Mouse (Mus musculus): ENCODE results near the gene Notch1.

Gene Notch1

DNA sequence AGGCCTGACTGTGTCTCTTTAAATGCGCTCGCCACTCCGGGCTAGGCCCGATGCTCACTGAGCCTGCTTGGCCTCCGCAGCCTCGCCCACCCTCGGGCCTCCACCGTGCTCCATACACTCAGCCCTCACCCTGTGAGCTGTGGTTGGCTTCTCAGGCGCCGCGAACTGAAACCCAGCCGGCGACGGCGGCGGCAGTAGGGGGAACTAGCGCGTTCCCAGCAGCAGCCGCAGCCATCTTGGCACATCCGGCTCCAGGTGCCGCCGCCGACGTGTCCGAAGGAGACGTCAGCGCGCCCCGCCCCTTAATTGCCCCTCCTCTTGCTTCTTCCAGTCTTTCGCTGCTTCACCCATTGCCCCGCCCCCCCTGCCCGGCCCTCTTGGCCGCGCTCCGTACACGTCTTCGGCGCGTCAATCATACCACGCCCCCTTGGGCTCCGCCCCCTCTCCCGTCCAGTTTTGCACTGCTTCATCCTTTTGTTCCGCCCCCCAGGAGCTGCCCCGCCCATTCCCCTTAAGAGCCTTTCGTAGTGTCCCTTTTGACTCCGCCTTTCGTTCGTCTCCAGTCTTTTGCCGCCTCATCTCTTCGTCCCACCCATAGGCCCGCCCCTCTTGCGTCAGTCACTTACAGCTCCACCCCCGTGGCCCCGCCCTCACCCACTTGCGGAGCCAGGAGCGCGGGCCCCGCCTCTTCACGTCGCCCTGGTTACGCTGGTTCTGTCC lies 71.4 kb downstream of the Notch1 start, which contains the start of gene Sec16a:
Gene Sec16a, minus strand, starts transcription at position 271 of the 720 bp plus-strand sequence.
- DNase-seq = peak; percentile 100

DNA sequence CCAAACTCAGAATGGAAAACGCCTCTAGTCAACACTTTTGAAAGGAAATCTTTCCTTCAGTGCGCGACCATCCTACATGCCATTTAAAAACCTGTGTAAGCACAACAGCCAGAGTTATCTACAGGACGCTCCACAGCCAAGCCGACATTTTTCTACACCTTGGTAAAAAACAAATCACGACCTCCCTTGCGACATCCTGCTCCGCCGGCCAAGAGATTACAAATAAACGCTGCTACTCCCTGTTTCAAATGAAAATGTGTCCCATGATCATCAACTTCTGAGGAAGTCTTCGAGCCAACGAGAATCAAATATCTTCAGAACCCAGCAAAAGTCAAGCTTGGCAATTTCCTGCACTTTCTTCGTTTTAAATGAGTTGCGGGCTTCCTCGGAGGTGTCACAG lies 72.1 kb downstream of the Notch1 start:
- DNase-seq = no peak

DNA sequence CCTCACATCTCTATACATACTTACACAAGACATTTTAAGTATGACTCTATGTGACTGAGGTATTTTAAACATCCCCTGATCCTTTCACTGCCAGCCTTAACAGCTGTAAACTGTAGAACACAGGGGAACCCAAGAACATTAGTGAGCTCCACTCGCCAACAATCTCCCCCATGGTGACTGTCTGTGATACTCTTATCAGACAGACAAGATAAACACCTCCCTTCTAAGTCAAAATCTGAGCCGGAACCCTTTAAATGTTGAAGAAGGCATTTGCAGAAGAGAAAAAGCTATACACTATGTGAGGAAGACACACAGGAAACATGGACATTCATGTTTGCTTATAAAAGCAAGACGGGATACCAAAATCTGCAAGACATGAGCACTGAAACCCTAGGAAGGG lies 72.6 kb downstream of the Notch1 start:
- DNase-seq = no peak

DNA sequence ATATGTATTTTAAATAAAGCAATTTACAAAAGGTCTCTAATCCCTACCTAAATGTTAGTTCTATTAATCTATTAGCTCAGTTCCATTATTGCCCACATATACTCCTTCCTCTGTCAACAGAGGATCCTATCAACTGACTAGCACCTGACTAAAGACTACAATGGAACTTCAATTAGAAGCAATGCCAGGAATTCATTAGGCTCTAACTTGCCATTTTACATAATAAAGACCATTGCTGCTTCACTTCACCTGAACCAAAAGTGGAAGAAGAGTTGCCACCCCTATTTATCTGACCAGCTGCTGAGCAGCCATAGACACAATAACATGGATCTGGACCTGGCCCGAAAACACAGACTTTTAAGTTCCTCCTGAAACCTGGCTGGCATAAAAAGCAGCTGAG lies 73.6 kb downstream of the Notch1 start:
- DNase-seq = no peak

DNA sequence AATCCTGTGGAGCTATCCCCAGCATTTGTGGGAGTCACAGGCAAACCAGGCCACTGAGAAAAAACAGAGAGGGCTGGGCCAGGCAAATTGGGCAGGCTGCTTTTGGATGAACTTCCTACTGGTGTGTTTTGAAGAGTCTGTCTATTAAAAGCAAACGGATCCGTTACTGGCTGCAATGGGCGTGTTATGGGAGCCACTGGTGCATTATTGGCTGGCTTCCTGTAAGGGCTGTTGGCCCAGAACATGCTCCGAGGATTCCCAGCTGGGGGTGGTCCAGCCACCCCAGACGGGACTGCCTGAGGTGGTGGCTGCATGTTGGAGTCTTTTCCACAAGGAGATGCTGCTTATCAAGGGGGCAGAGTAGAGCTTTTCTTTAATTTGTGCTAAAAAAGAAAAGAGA lies 74.8 kb downstream of the Notch1 start:
- peak in 1 of 2 experiments; percentile 39 for DNase-seq

DNA sequence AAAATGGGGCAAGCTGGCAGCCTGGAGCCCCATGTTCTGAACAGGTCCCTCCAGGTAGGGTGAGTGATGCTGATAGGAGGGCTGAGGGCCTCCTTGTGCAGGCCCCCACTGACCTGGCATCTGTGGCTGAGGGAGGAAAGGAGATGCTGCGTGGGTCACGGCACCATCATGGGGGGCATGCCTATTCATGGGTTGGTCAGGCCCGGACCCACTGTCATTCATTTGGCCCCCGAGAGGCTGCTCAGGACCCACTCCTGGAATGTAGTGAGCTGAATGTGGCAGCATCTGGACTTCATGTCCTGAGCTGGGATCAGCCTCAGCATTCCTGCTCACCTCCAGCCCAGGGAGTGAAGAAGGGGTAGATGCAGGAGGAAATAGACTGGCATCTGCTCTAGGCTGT lies 75.2 kb downstream of the Notch1 start:
- DNase-seq = no peak

DNA sequence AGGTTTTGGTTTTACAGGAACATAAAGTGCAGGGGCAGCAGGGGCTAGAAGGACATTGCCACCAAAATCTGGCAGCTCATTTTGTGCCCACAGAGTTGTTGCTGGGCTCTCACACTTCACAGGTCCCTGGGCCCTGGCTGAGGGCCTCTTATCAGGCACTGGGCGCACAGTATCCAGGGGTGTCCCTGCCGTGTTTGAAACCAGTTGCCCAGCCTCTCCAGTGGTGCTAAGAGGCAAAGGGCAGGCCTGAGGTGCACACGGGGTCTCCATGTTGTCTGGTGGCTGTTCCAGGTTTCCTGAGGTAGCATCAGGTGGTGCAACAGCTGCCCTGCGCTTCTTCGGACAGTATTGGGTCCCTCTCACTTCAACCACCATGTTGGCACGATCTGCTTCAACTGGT lies 76.8 kb downstream of the Notch1 start:
- DNase-seq = no peak

DNA sequence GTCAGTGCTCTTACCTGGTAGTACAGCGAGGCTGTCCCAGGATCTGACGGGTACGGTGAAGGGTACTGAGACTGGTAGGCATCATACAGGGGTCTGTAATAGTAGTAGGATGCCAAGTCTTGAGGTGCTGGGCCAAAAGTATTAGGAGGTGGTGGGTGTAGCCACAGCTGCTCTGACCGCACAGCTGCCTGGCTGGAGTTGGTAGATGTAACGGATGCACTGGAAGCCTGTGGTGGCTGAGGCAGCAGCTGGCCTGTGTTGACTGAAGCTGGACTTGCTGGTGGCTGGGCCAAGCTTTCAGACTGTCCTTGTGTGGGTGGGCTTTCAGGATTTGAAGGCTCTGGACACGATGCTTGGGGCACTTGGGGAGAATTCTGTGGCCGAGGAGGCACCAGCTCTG lies 78.1 kb downstream of the Notch1 start:
- DNase-seq = no peak

DNA sequence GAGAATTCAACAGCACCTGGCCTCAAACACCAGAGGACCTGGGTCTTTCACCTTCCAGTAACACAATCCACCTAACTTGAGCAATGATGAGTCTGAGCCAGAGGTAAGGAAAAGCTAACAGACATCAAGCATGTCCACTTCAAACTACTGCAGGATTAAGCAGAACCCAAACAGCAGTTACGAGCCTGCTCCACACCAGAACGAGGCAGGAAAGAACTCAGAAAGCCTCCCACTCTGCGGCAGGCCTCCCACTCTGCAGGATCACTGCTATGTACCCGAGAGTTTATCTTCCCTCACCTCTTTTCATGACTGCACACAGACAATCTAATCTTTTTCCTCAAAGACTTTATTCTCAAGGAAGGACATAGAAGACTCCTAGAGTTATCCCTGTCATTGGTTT lies 79.2 kb downstream of the Notch1 start:
- no peak for DNase-seq

DNA sequence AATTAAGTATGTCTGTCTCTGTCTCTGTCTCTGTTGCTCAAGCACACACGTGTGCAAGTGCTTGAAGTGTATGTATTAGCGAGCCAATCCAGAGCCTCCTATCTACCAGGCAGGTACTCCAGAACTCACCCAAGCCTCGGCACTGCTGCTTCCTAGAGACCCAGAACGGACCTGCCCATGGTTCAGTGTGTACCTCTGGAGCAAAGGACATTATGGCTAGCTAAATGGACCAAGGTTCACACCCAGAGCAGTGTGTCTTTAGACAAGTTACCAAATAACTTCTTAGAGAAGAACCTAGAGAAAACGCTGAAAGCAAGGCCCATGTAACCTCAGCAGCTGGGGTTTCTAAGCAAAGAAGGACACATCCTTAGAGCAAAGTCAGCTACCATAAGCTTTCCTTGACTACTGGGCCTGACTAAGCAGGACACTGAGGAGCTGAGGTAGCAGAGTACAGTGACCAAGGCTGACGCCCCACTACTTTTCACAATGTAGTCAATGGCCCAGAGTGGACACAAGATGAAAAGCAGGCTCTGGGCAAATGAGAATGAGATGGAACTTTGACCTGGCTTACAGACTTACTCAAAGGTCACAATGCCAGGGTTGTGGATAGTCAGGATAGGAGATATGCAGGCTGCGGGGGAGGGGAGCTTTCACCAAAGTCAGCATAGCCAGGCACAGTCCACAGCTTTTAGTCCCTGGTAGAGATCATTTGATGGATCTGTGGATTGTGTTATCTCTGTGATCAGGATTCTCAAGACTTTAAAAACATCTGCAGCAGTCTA lies 81.5 kb downstream of the Notch1 start:
- DNase-seq = no peak

DNA sequence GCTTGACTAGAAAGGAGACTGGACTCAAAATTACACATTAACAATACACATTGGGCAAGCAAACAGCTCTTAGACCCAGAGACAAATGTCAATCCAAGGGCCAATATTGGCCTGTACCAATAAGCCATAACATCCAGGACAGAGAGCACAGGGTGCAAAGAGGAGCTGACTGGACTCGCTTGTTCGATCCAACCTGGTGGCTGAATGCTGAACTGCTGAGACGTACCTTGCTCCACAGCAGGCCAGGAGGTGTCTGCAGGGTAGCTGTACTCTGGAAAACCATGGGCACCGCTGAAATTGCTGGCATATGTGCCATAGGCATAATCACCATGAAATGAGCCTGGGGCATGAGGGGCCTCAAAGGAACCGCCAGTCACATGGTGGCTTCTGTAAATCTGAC lies 86.6 kb downstream of the Notch1 start:
- DNase-seq = no peak

DNA sequence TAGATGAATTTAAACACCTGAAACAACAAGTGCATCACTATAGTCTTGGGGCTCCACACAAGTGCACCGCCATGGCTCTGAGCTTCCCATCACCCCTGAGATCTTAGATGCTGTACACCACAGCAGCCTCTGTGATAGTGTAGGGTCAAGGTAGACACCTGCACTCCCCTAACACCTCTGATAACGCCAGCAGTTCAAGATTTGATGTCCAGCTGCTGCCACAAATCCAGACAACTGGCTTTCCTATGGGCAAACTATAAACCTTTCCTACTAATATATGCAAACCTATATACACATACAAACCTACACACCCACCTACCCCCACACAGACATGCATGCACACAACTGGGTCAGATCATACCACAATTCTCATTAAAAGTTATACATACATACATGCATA lies 91.9 kb downstream of the Notch1 start:
- DNase-seq = no peak

DNA sequence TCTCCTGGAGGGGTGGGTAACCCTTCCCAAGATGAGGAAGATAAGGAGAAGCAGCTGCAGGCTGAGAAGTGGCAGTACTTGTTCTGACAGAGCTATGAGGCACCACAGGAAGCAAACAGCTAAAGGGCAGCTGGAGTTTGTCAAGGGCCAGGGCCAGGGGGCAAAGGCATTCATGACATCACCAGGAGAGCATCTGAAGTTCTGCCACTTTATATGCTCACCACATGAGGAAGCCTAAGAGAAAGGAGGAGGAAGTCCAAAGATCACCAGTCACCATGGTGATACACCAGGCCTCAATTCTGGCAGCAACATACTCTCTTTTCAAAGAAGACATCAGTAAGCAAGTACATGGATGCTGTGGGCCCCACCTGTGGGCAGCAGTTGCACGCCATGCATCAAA lies 93.4 kb downstream of the Notch1 start:
- no peak for DNase-seq

DNA sequence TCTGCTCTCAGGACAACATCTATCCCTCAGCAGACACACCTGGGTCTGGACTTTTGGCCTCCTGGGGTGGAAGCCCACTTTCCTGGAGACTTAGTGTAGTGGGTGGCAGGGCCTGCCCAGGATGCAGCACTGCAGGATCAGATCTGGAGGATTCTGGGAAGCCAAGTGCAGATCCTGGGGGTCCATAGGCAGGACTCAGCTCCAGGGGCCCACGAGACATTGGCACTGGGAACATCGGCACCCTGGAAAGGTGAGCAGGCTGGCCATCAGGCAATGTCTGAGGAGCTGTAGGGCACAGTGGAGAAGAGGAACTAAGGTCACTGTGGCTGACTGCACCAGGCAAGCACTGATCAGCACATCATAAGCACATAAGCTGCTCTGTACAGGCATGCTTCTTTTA lies 94.5 kb downstream of the Notch1 start:
- no peak for DNase-seq

DNA sequence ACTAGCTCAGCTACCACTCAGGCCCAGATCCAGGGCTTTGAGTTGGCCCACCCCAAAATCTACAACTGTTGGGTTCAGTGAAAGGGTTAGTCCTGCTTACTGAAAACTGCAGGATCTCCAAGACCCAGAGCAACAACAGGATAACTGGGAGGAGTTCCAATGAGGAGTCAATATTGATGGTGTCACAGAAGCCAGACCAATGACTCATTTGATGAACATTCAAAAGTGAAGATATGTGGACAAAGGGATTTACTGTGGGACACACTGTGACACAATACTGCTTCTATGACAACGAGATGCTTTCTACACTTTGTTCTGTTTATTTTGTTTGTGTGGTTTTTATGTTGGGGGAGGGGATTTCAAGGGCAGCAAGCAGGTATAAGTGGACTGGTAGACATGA lies 98.3 kb downstream of the Notch1 start:
- DNase-seq = no peak

DNA sequence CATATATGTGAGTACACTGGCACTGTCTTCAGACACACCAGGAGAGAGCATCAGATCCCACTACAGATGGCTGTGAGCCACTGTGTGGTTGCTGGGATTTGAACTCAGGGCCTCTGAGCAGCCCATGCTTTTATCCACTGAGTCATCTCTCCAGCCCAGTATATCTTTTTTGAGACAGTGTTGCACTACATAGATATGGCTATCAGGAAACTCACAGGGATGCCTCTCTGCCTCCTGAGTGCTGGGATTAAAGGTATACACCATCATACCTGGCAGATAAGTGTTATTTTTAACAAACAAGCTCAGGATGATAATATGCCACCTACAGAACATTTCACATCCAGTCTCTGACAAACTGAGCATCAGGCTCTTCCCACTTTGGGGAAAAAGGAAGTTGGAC lies 99.4 kb downstream of the Notch1 start:
- no peak for DNase-seq

DNA sequence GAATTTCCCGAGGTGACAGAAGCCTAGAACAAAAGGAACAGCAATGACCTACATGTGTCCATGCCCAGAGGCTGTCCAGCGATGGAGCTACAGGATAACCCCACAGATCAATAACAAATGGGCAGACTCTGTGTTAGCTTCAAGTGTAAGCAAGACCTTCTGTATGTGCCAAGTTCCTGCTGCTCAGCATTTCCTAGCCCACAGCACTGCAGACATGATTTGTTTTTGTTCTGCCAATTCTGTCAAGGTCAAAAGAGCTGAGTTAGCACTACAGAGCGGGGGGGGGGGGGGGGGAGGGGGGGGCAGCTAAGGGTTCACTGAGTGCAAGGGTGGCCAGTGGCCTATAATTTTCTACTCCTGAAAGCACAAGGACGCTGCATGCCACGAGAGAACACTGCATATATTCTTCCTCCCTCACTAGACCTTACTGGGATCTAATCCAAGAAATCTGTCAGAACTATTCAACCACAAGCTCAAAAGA lies 105.5 kb downstream of the Notch1 start:
- peak; percentile 45 to 51 for DNase-seq

DNA sequence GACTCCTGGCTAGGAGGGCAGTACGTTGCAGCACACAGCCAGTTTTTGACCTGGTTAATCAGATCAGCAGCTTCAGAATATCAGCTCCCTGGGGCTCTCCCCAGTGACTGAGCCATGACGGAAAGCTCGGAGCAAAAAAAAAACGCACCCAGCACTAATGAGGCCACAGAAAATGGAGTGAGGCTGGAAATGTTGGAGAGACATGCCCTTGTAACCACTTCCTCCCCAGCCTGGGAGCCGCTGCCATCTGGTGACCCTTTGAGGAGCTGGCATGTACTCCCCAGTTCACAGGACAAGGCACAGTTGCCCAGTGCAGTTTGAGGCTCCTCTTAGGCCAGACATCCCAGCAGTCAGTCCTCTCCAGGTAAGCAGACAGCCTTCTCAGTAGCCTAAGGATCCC lies 106.4 kb downstream of the Notch1 start:
- peak; percentile 65 to 69 for DNase-seq

DNA sequence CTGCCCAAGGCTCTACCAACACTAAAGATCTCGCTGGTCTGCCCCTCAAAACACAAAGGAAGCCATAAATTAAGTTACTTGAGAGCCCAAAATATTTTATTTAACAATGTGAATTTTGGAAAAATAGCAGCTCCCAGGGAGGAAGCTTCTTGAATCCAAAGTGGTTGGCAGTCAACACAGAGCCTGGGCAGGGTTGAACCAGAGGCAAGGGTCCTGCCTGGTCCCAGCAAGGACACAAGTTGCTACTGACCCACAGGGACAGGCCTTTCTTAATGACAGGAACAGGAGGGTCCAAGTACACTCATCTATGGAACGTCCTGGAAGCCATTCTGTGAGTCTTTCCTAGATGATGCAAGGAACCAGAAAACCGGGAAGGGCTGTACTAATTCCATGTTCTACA lies 107.1 kb downstream of the Notch1 start:
- DNase-seq = no peak

DNA sequence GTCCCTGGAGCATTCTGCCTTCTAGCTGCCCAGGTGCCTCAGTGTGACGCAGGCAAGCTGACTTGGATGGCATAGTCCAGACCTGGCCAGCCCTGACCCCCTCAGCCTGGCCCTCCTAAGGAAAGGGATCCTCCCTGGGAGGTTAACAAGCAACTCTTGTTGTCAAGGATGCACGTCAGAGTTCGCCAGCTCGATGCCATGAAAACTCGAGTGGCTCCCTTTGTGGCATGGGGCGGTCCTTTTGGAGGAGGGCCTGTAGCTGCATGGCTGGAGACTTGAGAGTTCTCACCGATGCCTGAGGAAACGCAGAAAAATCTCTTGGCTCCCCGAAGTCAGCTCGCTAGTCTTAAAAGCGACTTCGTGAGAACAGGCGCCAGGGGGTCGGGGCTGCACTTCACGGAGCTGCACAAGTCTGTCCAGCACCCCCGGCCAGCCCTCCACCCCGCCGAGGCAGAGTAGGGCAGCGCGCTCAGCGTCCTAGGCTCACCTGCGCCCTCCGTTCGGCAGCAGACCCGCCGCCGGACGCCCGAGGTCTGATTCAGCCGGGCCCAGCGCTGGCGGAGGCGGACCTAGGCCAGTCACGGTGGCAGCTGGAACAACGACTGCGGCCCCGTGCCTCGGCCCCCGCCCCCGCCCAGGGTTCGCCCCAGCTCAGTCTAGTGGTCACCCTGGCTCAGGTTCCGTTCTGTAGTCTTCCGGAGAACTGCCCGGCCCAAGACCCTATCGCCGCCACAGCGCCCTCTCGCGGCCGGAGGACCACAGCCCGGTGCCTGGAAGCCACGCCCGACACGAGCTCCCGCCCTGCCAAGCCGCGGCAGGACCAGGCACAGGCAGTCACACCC lies 107.7 kb downstream of the Notch1 start, which contains the start of gene Inpp5e:
Gene Inpp5e, minus strand, starts transcription at position 689 of the 842 bp plus-strand sequence.
- DNase-seq = peak; percentile 99 to 100
